Mouse (Mus musculus): ENCODE results near the gene Igflr1. TPM values are rescaled to one million over a fixed set of nuclear protein-coding genes. Genes with fewer than 3 reads are reported as not detected.
A peak's percentile ranks its signal among the peaks of the same experiment; 100 is the strongest.

Gene Igflr1
- polyA plus RNA-seq, 1 experiment from 2014 or later, result 3.7 TPM

DNA sequence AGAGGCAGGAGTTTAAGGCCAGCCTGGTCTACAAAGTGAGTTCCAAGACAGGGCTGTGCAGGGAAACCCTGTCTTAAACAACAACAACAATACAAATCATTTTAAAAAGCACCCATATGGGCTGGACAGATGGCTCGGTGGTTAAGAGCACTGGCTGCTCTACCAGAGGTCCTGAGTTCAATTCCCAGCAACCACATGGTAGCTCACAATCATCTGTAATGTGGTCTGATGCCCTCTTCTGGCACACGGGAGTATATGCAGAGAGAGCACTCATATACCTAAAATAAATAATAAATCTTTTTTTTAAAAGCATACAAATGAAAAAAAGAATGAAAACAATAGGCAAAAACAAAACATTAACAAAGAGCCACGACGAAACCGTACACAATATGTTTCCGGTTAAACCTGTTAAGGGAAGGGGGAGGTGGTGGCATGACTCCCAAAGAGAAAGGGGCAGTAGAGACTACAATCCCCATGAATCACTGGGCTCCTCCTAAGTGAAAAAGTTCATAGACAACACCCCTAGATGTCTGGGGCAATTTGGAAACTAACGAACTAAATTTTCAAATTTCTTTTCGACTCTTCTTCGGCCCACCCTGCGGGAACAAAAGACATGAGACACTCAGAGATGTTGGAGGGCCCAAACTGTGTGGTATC is 13.7 kb upstream of the Igflr1 start:
- peak overlapping the region; percentile 70 for H3K9ac ChIP-seq (ENCODE audit: low read depth, low read length)
- no peaks in the 10 kb centered on the region for H3K9me3 ChIP-seq (ENCODE audit: control insufficient read depth, low read length)
- H3K27me3 ChIP-seq (ENCODE audit: control insufficient read depth, insufficient read depth, low read length), result no peaks in the 10 kb centered on the region
- WGBS, result 3% methylated on average over 10 of the region's 10 CpGs
- peaks cover 45% of the 10 kb centered on the region for H3K36me3 ChIP-seq (ENCODE audit: control insufficient read depth, insufficient read depth, low read length)
- H3K4me3 ChIP-seq (ENCODE audit: low read length), result peak overlapping the region; percentile 76
- peak; percentile 61 for ATAC-seq (ENCODE audit: low FRiP score, low TSS enrichment)
- peaks cover 8% of the 10 kb centered on the region; the same call in 1 of the 2 replicates for H3K4me1 ChIP-seq (ENCODE audit: control insufficient read depth, insufficient read depth, low read length)
- peak overlapping the region; percentile 98 for H3K27ac ChIP-seq (ENCODE audit: low read depth, low read length)
- peak overlapping the region; percentile 38 for H3K4me2 ChIP-seq (replicated peaks; ENCODE audit: low read depth, low read length)

DNA sequence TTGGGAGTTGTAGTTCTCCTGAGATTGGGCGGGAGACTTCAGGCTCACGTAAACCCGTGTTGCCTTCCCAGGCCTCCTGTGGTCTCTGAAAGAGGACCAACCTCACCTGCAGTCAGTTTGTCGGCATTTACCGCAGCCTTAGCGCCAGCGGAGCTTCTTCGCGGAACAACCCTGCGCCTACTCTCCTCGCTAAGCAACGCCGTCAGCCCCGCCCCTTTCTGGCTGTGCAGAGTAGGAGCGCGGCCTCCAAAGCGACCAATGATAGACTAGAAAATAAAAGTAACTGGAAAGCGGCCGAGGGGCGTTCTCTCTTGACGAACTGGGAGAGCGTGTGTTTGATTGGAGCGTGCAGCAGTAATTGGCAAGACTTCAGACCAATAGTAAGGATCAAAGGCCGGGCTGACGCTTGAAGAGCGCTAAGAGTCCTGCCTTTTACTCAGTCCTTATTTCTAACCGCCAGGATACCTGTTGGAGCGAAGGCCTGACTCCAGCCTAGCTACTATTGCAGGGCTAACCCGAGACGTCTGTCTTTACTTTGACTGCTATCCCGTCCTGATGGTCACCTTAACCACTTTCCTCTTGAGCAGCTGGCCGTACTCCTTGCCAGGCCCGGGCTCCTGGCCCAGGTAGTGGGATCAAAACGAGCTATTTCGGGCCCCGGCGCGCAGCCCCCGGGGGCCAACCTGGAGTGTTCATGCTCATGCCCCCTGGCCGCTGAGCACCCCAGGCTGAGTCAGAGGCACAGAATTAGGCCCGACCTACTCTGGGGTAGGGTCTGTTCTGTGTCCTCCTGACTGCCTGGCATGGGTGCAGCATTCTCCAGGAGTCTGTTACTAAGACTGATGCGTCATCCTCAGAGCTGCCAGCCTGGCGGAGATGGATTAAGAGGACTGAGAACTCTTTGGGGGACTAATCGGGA is 12.9 kb upstream of the Igflr1 start, which contains the start of the genes Hspb6 and Proser3:
Gene Hspb6, plus strand, starts transcription at position 77 of the 919 bp plus-strand sequence.
Gene Proser3, minus strand, starts transcription at position 198 of the 919 bp plus-strand sequence.
- peak within 1 kb of the TSS; percentile 98 for H3K27ac ChIP-seq (ENCODE audit: low read depth, low read length)
- ATAC-seq (ENCODE audit: low FRiP score, low TSS enrichment), result peak; percentile 95
- H3K9me3 ChIP-seq (ENCODE audit: control insufficient read depth, low read length), result no peaks in the 10 kb centered on the region
- WGBS, result under 1% methylated on average over 44 of the region's 44 CpGs
- peaks cover 49% of the 10 kb centered on the region for H3K36me3 ChIP-seq (ENCODE audit: control insufficient read depth, insufficient read depth, low read length)
- peak within 1 kb of the TSS; percentile 76 for H3K4me3 ChIP-seq (ENCODE audit: low read length)
- peaks cover 8% of the 10 kb centered on the region; the same call in 1 of the 2 replicates for H3K4me1 ChIP-seq (ENCODE audit: control insufficient read depth, insufficient read depth, low read length)
- H3K27me3 ChIP-seq (ENCODE audit: control insufficient read depth, insufficient read depth, low read length), result no peaks in the 10 kb centered on the region
- peak within 1 kb of the TSS; percentile 70 for H3K9ac ChIP-seq (ENCODE audit: low read depth, low read length)
- peak within 1 kb of the TSS; percentile 92 for H3K4me2 ChIP-seq (replicated peaks; ENCODE audit: low read depth, low read length)

DNA sequence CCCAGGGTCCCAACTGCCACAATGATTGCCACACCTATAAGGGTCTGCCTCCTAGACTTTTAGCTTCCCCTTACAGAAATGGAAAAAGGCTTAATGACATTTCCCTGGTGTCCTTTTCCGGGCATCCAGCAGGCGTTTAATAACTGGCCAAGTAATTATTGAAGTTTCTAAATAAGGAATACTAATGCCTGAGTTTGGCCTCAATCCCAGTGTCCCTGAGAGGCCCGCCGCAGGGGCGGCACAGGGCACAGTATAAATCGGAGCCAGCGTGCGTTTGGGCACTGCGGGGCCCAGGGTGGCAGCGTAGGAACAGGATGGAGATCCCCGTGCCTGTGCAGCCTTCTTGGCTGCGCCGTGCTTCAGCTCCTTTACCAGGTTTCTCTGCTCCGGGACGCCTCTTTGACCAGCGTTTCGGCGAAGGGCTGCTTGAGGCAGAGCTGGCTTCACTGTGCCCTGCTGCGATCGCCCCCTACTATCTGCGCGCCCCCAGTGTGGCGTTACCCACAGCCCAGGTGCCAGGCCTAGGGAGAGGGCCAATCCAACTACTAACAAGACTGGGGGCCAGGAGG is 12.1 kb upstream of the Igflr1 start:
- H3K4me1 ChIP-seq (ENCODE audit: control insufficient read depth, insufficient read depth, low read length), result peaks cover 9% of the 10 kb centered on the region
- no peaks in the 10 kb centered on the region for H3K27me3 ChIP-seq (ENCODE audit: control insufficient read depth, insufficient read depth, low read length)
- H3K27ac ChIP-seq (ENCODE audit: low read depth, low read length), result peak overlapping the region; percentile 79; the same call in 1 of the 2 replicates
- peak overlapping the region; percentile 70 for H3K9ac ChIP-seq (ENCODE audit: low read depth, low read length)
- no peak for ATAC-seq (ENCODE audit: low FRiP score, low TSS enrichment)
- no peaks in the 10 kb centered on the region for H3K9me3 ChIP-seq (ENCODE audit: control insufficient read depth, low read length)
- peak overlapping the region; percentile 92 for H3K4me2 ChIP-seq (replicated peaks; ENCODE audit: low read depth, low read length)
- WGBS, result 5% methylated on average over 23 of the region's 23 CpGs
- H3K4me3 ChIP-seq (ENCODE audit: low read length), result peak overlapping the region; percentile 76
- H3K36me3 ChIP-seq (ENCODE audit: control insufficient read depth, insufficient read depth, low read length), result peaks cover 43% of the 10 kb centered on the region

DNA sequence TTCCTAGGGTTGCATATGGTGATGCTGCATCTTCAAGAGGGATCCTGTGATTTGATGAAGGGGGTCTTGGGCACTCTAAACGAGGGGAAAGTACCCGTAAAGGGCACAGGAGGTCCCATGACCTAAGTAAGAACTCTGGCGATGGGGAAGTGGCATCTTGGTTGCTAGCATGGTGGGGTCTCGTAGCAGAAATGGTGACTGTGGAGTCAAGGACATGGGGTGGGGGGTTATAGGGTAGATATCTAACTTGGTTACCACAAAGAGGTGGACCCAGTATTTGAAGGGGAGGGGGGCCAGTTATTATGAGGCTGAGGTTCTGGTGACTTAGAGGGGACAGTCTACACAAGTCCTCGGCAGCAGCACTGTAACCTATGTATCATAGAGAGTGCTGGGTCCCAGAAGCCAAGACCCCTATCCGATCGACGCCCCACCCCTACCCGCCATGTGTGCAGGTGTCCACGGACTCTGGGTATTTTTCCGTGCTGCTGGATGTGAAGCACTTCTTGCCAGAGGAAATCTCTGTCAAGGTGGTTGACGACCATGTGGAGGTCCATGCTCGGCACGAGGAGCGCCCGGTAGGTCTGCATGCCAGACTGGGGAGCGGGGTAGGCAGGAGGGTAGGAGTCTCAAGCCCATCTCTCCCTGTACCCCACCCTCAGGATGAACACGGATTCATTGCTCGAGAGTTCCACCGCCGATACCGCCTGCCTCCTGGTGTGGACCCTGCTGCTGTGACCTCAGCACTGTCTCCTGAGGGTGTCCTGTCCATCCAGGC is 11.2 kb upstream of the Igflr1 start:
- Histone ChIP-seq H3K4me1 (ENCODE audit: control insufficient read depth, insufficient read depth, low read length) (peaks cover 17% of the 10 kb centered on the region), H3K27ac (ENCODE audit: low read depth, low read length) (no peak overlapping the region)

DNA sequence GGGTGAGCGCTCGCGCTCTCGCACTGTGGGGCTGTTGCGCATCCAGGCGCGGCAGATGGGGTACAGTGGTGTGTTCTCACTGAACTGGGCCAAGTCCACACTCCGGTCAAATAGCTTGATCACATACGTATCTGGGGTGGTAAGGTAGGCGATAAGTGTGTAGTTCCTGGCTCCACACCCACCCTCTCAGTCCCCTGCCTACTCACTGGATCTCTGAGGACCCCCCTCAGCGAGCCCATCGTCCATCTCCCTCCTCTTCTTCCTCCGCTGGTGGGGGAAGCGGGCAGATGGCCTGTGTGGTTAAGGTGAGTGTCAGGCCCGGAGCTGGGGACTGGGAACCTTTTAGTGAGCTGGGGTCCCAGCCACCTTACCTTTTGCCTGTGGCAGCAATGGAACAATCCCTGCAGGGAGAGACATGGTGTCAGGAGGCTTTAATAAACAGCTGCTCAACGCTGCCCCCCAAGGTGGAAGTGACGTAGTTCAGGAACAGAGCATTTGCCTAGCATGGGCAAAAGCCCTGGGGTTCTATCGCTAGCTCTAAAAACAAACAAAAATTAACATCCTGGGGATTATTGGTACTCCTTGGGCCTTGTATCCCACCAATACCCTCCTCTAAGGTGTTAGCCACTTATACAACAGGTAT is 8.2 kb upstream of the Igflr1 start:
- peaks cover 22% of the 10 kb centered on the region for H3K4me1 ChIP-seq (ENCODE audit: control insufficient read depth, insufficient read depth, low read length)
- H3K36me3 ChIP-seq (ENCODE audit: control insufficient read depth, insufficient read depth, low read length), result peaks cover 33% of the 10 kb centered on the region
- H3K27ac ChIP-seq (ENCODE audit: low read depth, low read length), result no peak overlapping the region
- no peak for ATAC-seq (ENCODE audit: low FRiP score, low TSS enrichment)
- no peak overlapping the region for H3K9ac ChIP-seq (ENCODE audit: low read depth, low read length)
- H3K27me3 ChIP-seq (ENCODE audit: control insufficient read depth, insufficient read depth, low read length), result no peaks in the 10 kb centered on the region
- H3K4me3 ChIP-seq (ENCODE audit: low read length), result no peak overlapping the region
- WGBS, result 94% methylated on average over 18 of the region's 18 CpGs
- no peaks in the 10 kb centered on the region for H3K9me3 ChIP-seq (ENCODE audit: control insufficient read depth, low read length)
- H3K4me2 ChIP-seq (replicated peaks; ENCODE audit: low read depth, low read length), result no peak overlapping the region

More for the DNA sequence above, 11.2 kb upstream of the Igflr1 start:
- H3K4me2 ChIP-seq (replicated peaks; ENCODE audit: low read depth, low read length), result peak overlapping the region; percentile 92
- ATAC-seq (ENCODE audit: low FRiP score, low TSS enrichment), result no peak
- peak overlapping the region; percentile 76; the same call in 1 of the 2 replicates for H3K4me3 ChIP-seq (ENCODE audit: low read length)
- peak overlapping the region; percentile 70; the same call in 1 of the 2 replicates for H3K9ac ChIP-seq (ENCODE audit: low read depth, low read length)
- WGBS, result 86% methylated on average over 22 of the region's 22 CpGs
- H3K9me3 ChIP-seq (ENCODE audit: control insufficient read depth, low read length), result no peaks in the 10 kb centered on the region
- no peaks in the 10 kb centered on the region for H3K27me3 ChIP-seq (ENCODE audit: control insufficient read depth, insufficient read depth, low read length)
- peaks cover 34% of the 10 kb centered on the region for H3K36me3 ChIP-seq (ENCODE audit: control insufficient read depth, insufficient read depth, low read length)

DNA sequence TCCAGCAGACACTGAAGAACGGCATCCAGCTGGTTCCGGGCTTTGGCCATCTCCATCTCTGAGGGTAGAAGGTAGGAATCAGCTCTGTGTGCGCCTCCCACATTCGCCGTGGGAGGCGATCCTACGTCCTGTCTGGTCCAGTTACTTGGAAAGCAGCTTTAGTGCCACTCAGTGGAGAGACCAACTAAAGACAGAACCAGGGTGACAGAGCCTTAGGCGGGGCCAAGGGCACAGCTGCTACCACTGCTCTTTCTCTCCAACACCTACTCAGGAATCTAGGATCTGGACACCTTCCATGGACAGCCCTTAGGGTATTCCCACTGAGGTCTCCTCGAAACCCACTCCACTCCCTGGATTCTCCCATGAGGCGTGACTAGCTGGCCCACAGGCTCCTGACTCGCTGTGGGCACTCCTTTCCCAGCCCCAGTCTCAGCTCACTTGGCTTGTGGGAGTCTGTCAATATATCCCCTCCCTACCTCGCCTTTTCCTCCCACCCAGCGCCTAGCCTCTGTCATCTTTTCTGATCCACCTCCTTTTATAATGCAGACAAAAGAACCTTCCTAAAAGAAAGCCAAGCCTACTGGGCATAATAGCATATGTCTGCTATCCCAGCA is 7.2 kb upstream of the Igflr1 start:
- H3K9me3 ChIP-seq (ENCODE audit: control insufficient read depth, low read length), result no peaks in the 10 kb centered on the region
- H3K4me3 ChIP-seq (ENCODE audit: low read length), result peak overlapping the region; percentile 44; the same call in 1 of the 2 replicates
- no peaks in the 10 kb centered on the region for H3K27me3 ChIP-seq (ENCODE audit: control insufficient read depth, insufficient read depth, low read length)
- peak overlapping the region; percentile 64; the same call in 1 of the 2 replicates for H3K9ac ChIP-seq (ENCODE audit: low read depth, low read length)
- peak overlapping the region; percentile 66; the same call in 1 of the 2 replicates for H3K4me2 ChIP-seq (replicated peaks; ENCODE audit: low read depth, low read length)
- no peak overlapping the region for H3K27ac ChIP-seq (ENCODE audit: low read depth, low read length)
- peaks cover 24% of the 10 kb centered on the region for H3K4me1 ChIP-seq (ENCODE audit: control insufficient read depth, insufficient read depth, low read length)
- 86% methylated on average over 13 of the region's 13 CpGs for WGBS
- no peak for ATAC-seq (ENCODE audit: low FRiP score, low TSS enrichment)
- H3K36me3 ChIP-seq (ENCODE audit: control insufficient read depth, insufficient read depth, low read length), result peaks cover 33% of the 10 kb centered on the region

DNA sequence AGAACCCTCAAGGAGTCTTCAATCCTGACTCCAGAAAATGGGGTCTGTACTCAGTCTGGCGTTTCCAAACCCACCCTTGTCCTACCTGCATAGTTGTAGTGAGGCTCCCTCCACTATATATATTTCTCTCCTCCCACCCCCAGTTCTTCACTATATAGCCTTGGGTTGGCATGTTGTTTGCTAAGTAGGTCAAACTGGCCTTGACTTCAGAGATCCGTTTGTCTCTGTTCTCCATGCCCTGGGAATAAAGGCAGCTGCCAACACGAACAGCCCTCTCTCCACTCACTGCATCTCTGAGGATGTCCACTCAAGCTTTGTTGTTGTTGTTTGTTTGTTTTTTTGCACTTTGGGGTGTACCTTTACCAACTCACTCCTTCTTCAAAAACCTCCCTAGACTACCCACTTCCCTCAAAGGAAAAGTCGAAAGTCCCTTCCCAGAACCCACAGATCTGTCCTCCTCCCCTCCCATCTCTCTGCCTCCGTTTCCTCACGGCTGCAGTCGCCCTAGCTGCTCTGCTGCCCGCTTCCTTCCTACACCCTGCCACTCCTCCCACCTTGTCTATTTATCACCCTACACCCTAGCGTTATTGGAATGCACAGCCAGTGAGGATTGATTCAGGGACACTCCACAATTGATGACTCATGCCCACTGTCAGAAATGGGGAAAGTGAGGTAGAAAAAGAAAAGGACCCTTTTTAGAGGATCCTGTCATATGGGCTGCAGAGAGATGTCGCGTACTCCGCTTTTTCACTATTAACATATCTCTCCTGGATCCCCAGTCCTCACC is 6.4 kb upstream of the Igflr1 start:
- ATAC-seq (ENCODE audit: low FRiP score, low TSS enrichment), result no peak
- Histone ChIP-seq H3K9ac (ENCODE audit: low read depth, low read length) (peak overlapping the region; percentile 64), H3K27ac (ENCODE audit: low read depth, low read length) (no peak overlapping the region), H3K4me2 (replicated peaks; ENCODE audit: low read depth, low read length) (peak overlapping the region; percentile 66), H3K4me1 (ENCODE audit: control insufficient read depth, insufficient read depth, low read length) (peaks cover 17% of the 10 kb centered on the region), H3K4me3 (ENCODE audit: low read length) (peak overlapping the region; percentile 44), H3K36me3 (ENCODE audit: control insufficient read depth, insufficient read depth, low read length) (peaks cover 33% of the 10 kb centered on the region), H3K27me3 (ENCODE audit: control insufficient read depth, insufficient read depth, low read length) (no peaks in the 10 kb centered on the region), H3K9me3 (ENCODE audit: control insufficient read depth, low read length) (no peaks in the 10 kb centered on the region)
- 15% methylated on average over 12 of the region's 12 CpGs for WGBS
